Mouse (Mus musculus): Measurements from ENCODE around the gene Plek2.

GRCm38 (mm10) chr12:78874581-78874980 lies 32.2 kb downstream of the Plek2 start:
- no peak for TF ChIP-seq CTCF (IDR thresholded peaks at IDR 0.05; ENCODE audit: borderline replicate concordance, insufficient read depth, low read length)
- TF ChIP-seq POLR2A (IDR thresholded peaks at IDR 0.05; ENCODE audit: low read depth, low read length) = no peak
